Mouse (Mus musculus): ENCODE data around the gene Myzap. TPM values are rescaled to one million over a fixed set of nuclear protein-coding genes. Genes with fewer than 3 reads are reported as not detected.

The Myzap gene
- 10 to 100 TPM in 1 of 2 experiments, 1 to 10 TPM in 1; 5.0 to 11.0 TPM for total RNA-seq (2023)

GRCm38 (mm10) chr9:71591938-71592548 lies at the start of gene Myzap:
Gene Myzap, minus strand, starts transcription at chr9:71592360.

GRCm38 (mm10) chr9:71485475-71486094 lies 106.6 kb downstream of the Myzap start, which contains the start of gene Polr2m:
Gene Polr2m, minus strand, starts transcription at chr9:71485935.

Other genes starting within 250 kb of the Myzap start
- 100 to 1,000 TPM; 133 to 143 TPM for gene Polr2m, start 106.4 kb downstream of the Myzap start, total RNA-seq (2023)
- gene Cgnl1, start 179.2 kb upstream of the Myzap start, total RNA-seq (2023): under 1 TPM in 1 of 2 experiments, not detected in 1; 0.26 TPM